Mouse (Mus musculus) C2C12 (cell line): Measurements from ENCODE around the gene Prkag3.

Experiments
- CTCF ChIP-seq: IDR thresholded peaks from one replicate; pipeline ENCODE4 v1.5.1; 2011; ENCODE audit not compliant: control insufficient read depth, insufficient read depth, insufficient read length
- MYOD1 ChIP-seq: IDR thresholded peaks from one replicate; pipeline ENCODE4 v1.6.1; 2011; ENCODE audit warnings: low read depth; ENCODE audit not compliant: control insufficient read depth, insufficient read length
- MYOG ChIP-seq: IDR thresholded peaks from one replicate; pipeline ENCODE4 v1.6.1; 2011; ENCODE audit not compliant: control insufficient read depth, insufficient read length; ENCODE audit errors: extremely low read depth

- TF ChIP-seq MYOG (no peak), CTCF (no peak), MYOD1 (no peak)
These were observed 37.0 kb downstream of the Prkag3 start for GRCm38 (mm10) chr1:74712046-74712445.
